Mouse (Mus musculus) T-helper 17 cell (primary cell): ENCODE data around the gene Mrps21.

ENCODE experiments used
- in situ Hi-C, 2 experiments: fragments of 300-600 bp; cut with MboI, MseI; formaldehyde crosslinking; loops; 1 replicate in 1 of 2; 2 replicates in 1 of 2; pipeline ENCODE4 v1.15.1; 2025; ENCODE audit warnings: high pct_unique_total_duplicates in 2 of 2

Mrps21 gene

DNA sequence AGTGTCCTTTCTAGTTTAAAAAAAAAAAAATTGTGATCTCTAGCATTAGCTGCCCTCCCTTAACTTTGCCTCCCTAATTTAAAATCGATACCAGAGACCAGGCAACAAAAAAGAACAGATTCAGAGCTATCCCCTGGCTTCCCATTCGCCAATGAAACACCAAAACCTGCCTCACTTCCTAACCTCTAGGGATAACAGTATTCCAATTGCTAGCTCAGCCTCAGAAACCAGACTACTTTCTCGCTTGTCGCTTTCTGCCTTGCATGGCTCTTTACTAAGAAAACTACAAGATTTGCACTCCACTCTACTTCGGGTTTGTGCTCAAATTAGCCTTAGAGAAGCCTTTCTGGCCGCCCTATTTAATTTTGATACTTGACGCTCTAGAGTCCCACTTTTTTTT, 15.2 kb downstream of the Mrps21 start:
- in situ Hi-C loops, result no loop called here

GRCm38 (mm10) chr3:95855502-95856089, 15.7 kb downstream of the Mrps21 start, which contains the start of gene Prpf3:
Prpf3 (minus strand) TSS chr3:95855885.
- in situ Hi-C loops, result no loop called here

DNA sequence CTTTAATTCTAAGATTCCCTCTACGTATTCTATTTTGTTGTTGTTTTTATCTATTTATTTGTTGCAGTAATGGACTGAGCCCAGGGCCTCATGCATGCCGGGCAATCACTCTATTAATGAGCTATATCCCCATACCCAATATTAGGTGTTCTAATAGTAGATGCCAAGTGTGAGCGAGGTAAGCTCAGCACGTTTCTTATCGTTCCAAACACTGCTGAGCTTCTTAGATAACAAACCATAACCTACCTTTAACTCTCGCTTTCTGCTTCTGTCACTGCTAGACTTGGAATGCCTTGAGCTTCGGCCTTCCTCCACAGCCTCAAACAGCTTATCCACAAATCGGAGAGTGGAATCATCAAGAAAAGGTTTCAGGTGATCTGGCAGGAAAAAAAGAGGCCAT, 20.0 kb downstream of the Mrps21 start:
- in situ Hi-C loops, result no loop called here

DNA sequence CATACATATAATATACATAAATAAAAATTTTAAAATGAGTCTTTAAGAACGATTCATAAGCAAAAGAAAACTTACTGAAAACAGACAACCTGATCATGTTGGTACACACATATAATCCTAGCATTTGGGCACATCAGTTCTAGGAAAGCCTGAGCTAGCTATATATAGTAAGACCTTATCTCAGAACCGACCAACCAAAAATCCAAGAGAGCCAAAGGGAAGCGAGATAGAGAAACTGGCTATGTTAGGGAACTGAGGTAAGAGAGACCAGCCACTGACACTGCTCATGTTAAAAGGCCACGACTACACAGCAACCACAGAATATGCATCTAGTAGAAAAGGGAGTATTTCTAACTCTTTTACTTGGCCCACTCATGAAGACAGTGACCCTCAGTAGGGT, 20.7 kb downstream of the Mrps21 start:
- in situ Hi-C loops, result no loop called here

DNA sequence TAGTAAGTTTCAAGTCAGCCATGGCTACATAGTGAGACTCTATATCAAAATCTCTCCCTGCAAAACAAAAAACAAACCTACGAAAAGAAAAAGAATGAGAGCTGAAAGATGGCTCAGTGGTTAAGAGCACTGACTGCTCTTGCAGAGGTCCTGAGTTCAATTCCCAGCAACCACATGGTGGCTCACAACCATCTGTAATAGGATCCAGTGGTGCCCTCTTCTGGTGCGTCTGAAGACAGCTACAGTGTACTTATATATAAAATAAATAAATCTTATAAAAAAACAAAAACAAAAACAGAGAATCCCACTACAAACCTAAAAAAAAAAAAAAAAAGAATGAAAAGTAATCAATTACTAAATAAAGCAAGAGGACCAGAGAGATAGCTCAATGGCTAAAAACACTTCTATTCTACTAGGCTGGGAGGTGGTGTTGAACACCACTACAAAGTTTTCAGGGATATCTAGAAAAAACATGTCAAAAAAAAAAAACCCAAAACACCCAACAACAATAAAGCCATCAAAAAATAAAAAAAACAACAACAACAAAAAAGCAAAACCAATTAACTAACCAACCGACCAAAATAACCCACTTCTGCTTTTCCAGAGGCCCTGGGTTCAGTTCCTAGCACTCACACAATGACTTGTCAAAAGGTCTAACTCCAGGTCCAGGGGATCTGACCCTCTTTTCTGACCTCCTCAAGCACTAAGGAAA, 28.7 kb downstream of the Mrps21 start:
- in situ Hi-C loops, result loop anchor here in 1 of 2 experiments (10.0 kb wide), 1 partner anchor 508 kb away; no protein-coding TSS in a partner anchor

DNA sequence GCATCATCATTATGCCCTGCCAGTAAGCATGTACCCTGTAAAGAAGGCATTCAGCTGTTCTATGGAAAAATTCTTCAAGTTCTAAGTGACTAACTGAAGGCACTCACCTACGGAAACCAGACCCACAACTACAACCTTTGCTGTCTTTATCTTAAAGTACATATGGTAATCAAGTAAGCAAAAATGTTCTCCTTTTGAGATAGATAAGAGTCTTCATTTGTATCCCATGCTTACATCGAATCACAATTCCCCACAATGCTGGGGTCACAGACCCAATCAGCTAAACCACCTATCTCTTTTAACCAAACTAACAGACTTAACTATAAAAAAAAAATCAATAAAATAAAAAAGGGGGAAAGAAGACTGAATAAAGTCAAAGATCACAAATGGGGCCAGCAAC, 32.1 kb downstream of the Mrps21 start:
- in situ Hi-C loops, result loop anchor here in 1 of 2 experiments (5.0 to 10.0 kb wide), 2 partner anchors 62 to 504 kb away; no protein-coding TSS in a partner anchor

- in situ Hi-C loops, result no loop called here
Observed at GRCm38 (mm10) chr3:95829053-95829452, 42.3 kb downstream of the Mrps21 start.

GRCm38 (mm10) chr3:95826275-95826674, 45.0 kb downstream of the Mrps21 start:
- in situ Hi-C loops, result no loop called here

DNA sequence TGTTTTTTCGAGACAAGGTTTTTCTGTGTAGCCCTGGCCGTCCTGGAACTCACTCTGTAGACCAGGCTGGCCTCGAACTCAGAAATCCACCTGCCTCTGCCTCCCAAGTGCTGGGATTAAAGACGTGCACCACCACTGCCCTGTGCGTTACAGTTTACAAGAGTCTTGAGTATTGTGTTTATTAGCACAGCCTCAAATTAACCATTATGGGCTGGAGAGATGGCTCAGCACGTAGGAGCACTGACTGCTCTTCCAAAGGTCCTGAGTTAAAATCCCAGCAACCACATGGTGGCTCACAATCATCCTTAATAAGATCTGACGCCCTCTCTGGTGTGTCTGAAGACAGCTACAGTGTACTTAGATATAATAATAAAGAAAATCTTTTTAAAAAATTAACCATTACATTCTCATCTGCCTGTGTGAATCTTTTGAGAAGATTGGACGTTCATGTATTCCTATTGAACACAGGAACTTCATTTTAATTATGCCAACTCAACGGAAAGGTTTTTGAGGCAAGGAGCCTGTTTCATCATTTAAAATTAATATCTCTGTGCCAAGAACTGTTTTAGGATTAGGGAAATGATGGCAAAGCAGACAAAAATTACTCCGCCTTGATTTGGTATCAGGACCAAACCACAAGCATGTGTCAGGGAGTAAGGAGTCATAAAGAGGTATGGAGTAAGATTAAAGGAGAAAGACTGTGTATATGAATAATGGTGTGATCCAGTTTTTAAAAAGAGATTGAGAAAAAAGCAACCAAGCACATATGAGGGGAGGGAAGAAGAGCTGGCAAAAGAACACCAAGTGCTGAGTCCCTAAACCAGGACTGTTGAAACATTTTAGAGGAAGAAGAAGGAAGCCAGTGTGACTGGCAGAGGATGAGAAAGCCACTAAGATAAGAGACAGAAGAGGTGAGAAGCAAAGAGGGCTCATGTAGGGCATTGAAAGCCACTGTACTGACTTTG, 51.0 kb downstream of the Mrps21 start:
- in situ Hi-C loops, result no loop called here

GRCm38 (mm10) chr3:95819351-95819985, 51.9 kb downstream of the Mrps21 start:
- in situ Hi-C loops, result no loop called here

DNA sequence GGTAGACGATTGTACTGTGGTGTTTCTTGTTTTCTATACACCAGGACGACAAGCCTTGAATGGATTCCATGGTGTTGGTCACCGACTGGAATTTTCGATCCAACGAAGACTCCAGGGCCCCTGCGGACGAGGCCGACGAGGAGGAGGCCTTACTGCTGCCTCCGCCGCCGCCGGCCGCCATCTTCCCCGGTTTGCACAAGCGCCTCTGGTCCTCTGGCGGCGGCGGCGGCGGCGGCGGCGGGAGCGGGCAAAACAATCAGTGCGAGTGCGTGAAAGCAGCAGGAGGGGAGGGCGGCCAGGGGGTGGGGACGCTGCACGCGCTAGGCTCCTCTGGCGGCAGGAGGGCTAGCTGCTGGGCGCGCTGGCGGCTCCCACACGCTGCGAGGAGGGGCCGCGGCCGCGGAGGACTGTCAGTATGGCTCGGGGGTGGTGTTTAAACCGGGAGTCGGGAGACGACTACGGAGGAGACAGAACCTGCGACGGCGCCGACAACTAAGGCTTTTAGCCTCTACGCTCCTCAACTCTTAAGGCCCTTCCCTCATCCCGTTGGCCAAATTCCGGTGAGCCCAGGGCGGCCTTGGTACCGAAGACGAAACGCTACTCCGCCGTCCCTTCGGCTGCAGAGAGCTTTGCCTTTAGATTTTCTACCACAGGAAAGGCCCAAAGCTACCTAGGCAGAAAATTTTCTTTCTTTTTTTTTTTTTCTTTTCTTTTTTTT, 52.6 kb downstream of the Mrps21 start, which contains the start of gene Rprd2:
TSS of gene Rprd2 (minus strand) at position 293 of the 718 bp plus-strand sequence.
- in situ Hi-C loops, result no loop called here

GRCm38 (mm10) chr3:95818026-95818511, 53.2 kb downstream of the Mrps21 start:
- in situ Hi-C loops, result no loop called here

- in situ Hi-C loops, result no loop called here
Observed at GRCm38 (mm10) chr3:95816681-95817080, 54.6 kb downstream of the Mrps21 start.
